Mouse (Mus musculus) cerebral cortex, adult 2 months (tissue): ENCODE measurements around the gene Zfp366.

Source experiments
- WGBS: fragments of 180-500 bp; shearing (Covaris S2); methylation state at CpG from one replicate; pipeline ENCODE4 v1.1.7; 2018; 5-methylcytosine and 5-hydroxymethylcytosine counted together

The Zfp366 gene

GRCm38 (mm10) chr13:99184155-99184886, at the start of gene Zfp366:
Zfp366 (plus strand) TSS chr13:99184823.
- whole genome bisulfite sequencing: 71% methylated on average over 11 of the region's 11 CpGs

GRCm38 (mm10) chr13:99138351-99139255, 46.0 kb upstream of the Zfp366 start:
- WGBS: 55% methylated on average over 12 of the region's 12 CpGs

GRCm38 (mm10) chr13:99146355-99146871, 38.2 kb upstream of the Zfp366 start:
- 54% methylated on average over 13 of the region's 13 CpGs for WGBS

GRCm38 (mm10) chr13:99147645-99148111, 36.9 kb upstream of the Zfp366 start:
- 40% methylated on average over 6 of the region's 6 CpGs for WGBS

GRCm38 (mm10) chr13:99149551-99150305, 34.9 kb upstream of the Zfp366 start:
- 56% methylated on average over 14 of the region's 14 CpGs for WGBS

GRCm38 (mm10) chr13:99150626-99151025, 34.0 kb upstream of the Zfp366 start:
- 62% methylated on average over 6 of the region's 6 CpGs for WGBS

GRCm38 (mm10) chr13:99151121-99151520, 33.5 kb upstream of the Zfp366 start:
- WGBS: 50% methylated on average over 8 of the region's 8 CpGs

- WGBS: 39% methylated on average over 18 of the region's 18 CpGs
Measured at GRCm38 (mm10) chr13:99152305-99152930, 32.2 kb upstream of the Zfp366 start.

- WGBS: 46% methylated on average over 2 of the region's 2 CpGs
Measured at GRCm38 (mm10) chr13:99157709-99158108, 26.9 kb upstream of the Zfp366 start.

GRCm38 (mm10) chr13:99158773-99159172, 25.9 kb upstream of the Zfp366 start:
- WGBS: 95% methylated on average over 3 of the region's 3 CpGs

GRCm38 (mm10) chr13:99163071-99163470, 21.6 kb upstream of the Zfp366 start:
- 71% methylated on average over 4 of the region's 4 CpGs for WGBS

GRCm38 (mm10) chr13:99163521-99164359, 20.9 kb upstream of the Zfp366 start:
- 41% methylated on average over 10 of the region's 10 CpGs for WGBS

- WGBS: 78% methylated on average over 2 of the region's 2 CpGs
Measured at GRCm38 (mm10) chr13:99164360-99164759, 20.3 kb upstream of the Zfp366 start.

- WGBS: 74% methylated on average over 6 of the region's 6 CpGs
Measured at GRCm38 (mm10) chr13:99169401-99169800, 15.2 kb upstream of the Zfp366 start.

- 12% methylated on average over 2 of the region's 2 CpGs for WGBS
Measured at GRCm38 (mm10) chr13:99170337-99170736, 14.3 kb upstream of the Zfp366 start.

GRCm38 (mm10) chr13:99173849-99174248, 10.8 kb upstream of the Zfp366 start:
- WGBS: 63% methylated on average over 4 of the region's 4 CpGs

GRCm38 (mm10) chr13:99182828-99183227, 1.8 kb upstream of the Zfp366 start:
- 85% methylated on average over 3 of the region's 3 CpGs for WGBS

GRCm38 (mm10) chr13:99183257-99183895, 1.2 kb upstream of the Zfp366 start:
- WGBS: 94% methylated on average over 3 of the region's 3 CpGs

GRCm38 (mm10) chr13:99185573-99185972, 950 bp downstream of the Zfp366 start:
- 90% methylated on average over 10 of the region's 10 CpGs for WGBS
